Mouse (Mus musculus): Measurements from ENCODE around the gene Csta1.

The Csta1 gene

GRCm38 (mm10) chr16:36071071-36071449, 60.0 kb downstream of the Csta1 start:
- no peak for DNase-seq (ENCODE audit: low spot score)
